Mouse (Mus musculus) myocyte (in vitro differentiated cells): ENCODE measurements around the gene Olfr12.

Source experiments
- CEBPB ChIP-seq: IDR thresholded peaks from 2 replicates; pipeline ENCODE4 v1.6.1; 2011; ENCODE audit warnings: mild to moderate bottlenecking, moderate library complexity; ENCODE audit not compliant: poor library complexity, insufficient read depth, severe bottlenecking
- MAX ChIP-seq: IDR thresholded peaks from one replicate; pipeline ENCODE4 v1.6.1; 2011; ENCODE audit warnings: low read depth, mild to moderate bottlenecking, control low read depth
- MYOD1 ChIP-seq, 3 experiments: IDR thresholded peaks; one replicate each; pipeline ENCODE4 v1.6.1; 2011; ENCODE audit warnings: control low read depth in 2 of 3, low read depth in 2 of 3, mild to moderate bottlenecking in 2 of 3, moderate library complexity in 1 of 3; ENCODE audit not compliant: insufficient read length in 2 of 3, control insufficient read depth in 1 of 3
- POLR2A ChIP-seq: IDR thresholded peaks from one replicate; pipeline ENCODE4 v1.6.1; 2011; ENCODE audit warnings: low read depth, mild to moderate bottlenecking, control low read depth, moderate library complexity; ENCODE audit not compliant: insufficient read length
- POLR2AphosphoS2 ChIP-seq: IDR thresholded peaks from one replicate; pipeline ENCODE4 v1.6.1; 2011; ENCODE audit warnings: low read depth, control low read depth; ENCODE audit not compliant: insufficient read length
- SRF ChIP-seq: IDR thresholded peaks from one replicate; pipeline ENCODE4 v1.6.1; 2011; ENCODE audit warnings: low read depth; ENCODE audit not compliant: control insufficient read depth, insufficient read length
- TCF12 ChIP-seq: IDR thresholded peaks from one replicate; pipeline ENCODE4 v1.6.1; 2011; ENCODE audit warnings: mild to moderate bottlenecking, control low read depth; ENCODE audit not compliant: poor library complexity, insufficient read depth, severe bottlenecking

- TF ChIP-seq CEBPB (no peak), POLR2A (no peak), TCF12 (no peak), SRF (no peak), MAX (no peak), POLR2AphosphoS2 (no peak), MYOD1 (IDR thresholded peaks at IDR 0.05; ENCODE audit: control insufficient read depth in 1 of 3, insufficient read length in 2 of 3, low read depth in 2 of 3) (no peak)
Observed at GRCm38 (mm10) chr1:92585479-92585878, 32.1 kb upstream of the Olfr12 start, which contains the start of gene Olfr1412.
